Mouse (Mus musculus) stomach, postnatal 0 days (tissue): Measurements from ENCODE around the gene Nuak1. TPM values are rescaled to one million over a fixed set of nuclear protein-coding genes. Genes with fewer than 3 reads are reported as not detected.

Source experiments
- ATAC-seq: fragments of 200-750 bp; cut with Nextera tagmentation; 2 replicates; pipeline ENCODE4 v1.8.0; 2017; ENCODE audit not compliant: low FRiP score, low TSS enrichment
- DNase-seq: peaks from one replicate; pipeline ENCODE4 v3.0.0-alpha.2; 2016; ENCODE audit warnings: low spot score
- H3K27ac ChIP-seq: fragments of 300-500 bp; sonication (generic); replicated peaks from 2 replicates; pipeline ENCODE4 v1.5.1; 2014; ENCODE audit warnings: mild to moderate bottlenecking, control low read depth
- H3K27me3 ChIP-seq: fragments of 300-500 bp; sonication (generic); 2 replicates; pipeline ENCODE4 v1.6.1; 2014; ENCODE audit warnings: low read length; ENCODE audit not compliant: control insufficient read depth, insufficient read depth
- H3K36me3 ChIP-seq: fragments of 300-500 bp; sonication (generic); 2 replicates; pipeline ENCODE4 v1.6.1; 2014; ENCODE audit warnings: low read length, mixed read lengths; ENCODE audit not compliant: control insufficient read depth, insufficient read depth
- H3K4me1 ChIP-seq: fragments of 300-500 bp; sonication (generic); replicated peaks from 2 replicates; pipeline ENCODE4 v1.6.1; 2014; ENCODE audit warnings: antibody characterized with exemption; ENCODE audit not compliant: control insufficient read depth, insufficient read depth
- H3K4me2 ChIP-seq: fragments of 300-500 bp; sonication (generic); replicated peaks from 2 replicates; pipeline ENCODE4 v1.6.1; 2014; ENCODE audit warnings: low read depth, mild to moderate bottlenecking, control low read depth, moderate library complexity
- H3K4me3 ChIP-seq: fragments of 300-500 bp; sonication (generic); 2 replicates; pipeline ENCODE4 v1.5.1; 2014; ENCODE audit warnings: low read depth, low read length, control low read depth
- H3K9ac ChIP-seq: fragments of 300-500 bp; sonication (generic); 2 replicates; pipeline ENCODE4 v1.6.1; 2014; ENCODE audit warnings: mild to moderate bottlenecking, low read length, control low read depth, mixed read lengths
- H3K9me3 ChIP-seq: fragments of 300-500 bp; sonication (generic); 2 replicates; pipeline ENCODE4 v1.6.1; 2016; ENCODE audit warnings: low read length; ENCODE audit not compliant: control insufficient read depth
- CTCF ChIP-seq: IDR thresholded peaks from 2 replicates; pipeline ENCODE4 v1.5.1; 2016; ENCODE audit warnings: antibody characterized with exemption, low read depth, mild to moderate bottlenecking, moderate library complexity
- EP300 ChIP-seq: optimal IDR thresholded peaks from 2 replicates; pipeline ENCODE3; 2016; ENCODE audit warnings: antibody characterized with exemption
- WGBS: fragments of 180-500 bp; shearing (Covaris S2); extraction: QIAGEN DNeasy Blood & Tissue Kit; methylation state at CpG from one replicate; pipeline ENCODE4 v1.1.7; 2014; 5-methylcytosine and 5-hydroxymethylcytosine counted together
- polyA plus RNA-seq: library from polyadenylated mRNA; unstranded; fragments of >200 nt; fragmentation: Nextera tagmentation; extraction: Ambion mirVana; gene quantifications from 2 replicates; pipeline ENCODE4 v1.2.1, GENCODE M21; 2015

Gene Nuak1
- polyA plus RNA-seq, 1 experiment from 2014 or later, result 0.40 TPM

- H3K4me1 ChIP-seq, result peaks cover 5% of the 10 kb centered on the region; the same call in 1 of the 2 replicates
- no peak for ATAC-seq
- no peaks in the 10 kb centered on the region for H3K36me3 ChIP-seq
- H3K9ac ChIP-seq, result no peak overlapping the region
- H3K27me3 ChIP-seq, result no peaks in the 10 kb centered on the region
- H3K9me3 ChIP-seq, result no peaks in the 10 kb centered on the region
- no peak for DNase-seq
- H3K4me2 ChIP-seq, result no peak overlapping the region
- 82% methylated on average over 3 of the region's 3 CpGs for WGBS
- H3K4me3 ChIP-seq, result no peak overlapping the region
- TF ChIP-seq EP300 (no peak), CTCF (no peak)
- H3K27ac ChIP-seq, result no peak overlapping the region
These were observed 47.7 kb downstream of the Nuak1 start for GRCm38 (mm10) chr10:84392723-84393081.

- Histone ChIP-seq H3K9ac (no peak overlapping the region), H3K27me3 (no peaks in the 10 kb centered on the region), H3K4me1 (peaks cover 5% of the 10 kb centered on the region; the same call in 1 of the 2 replicates), H3K27ac (no peak overlapping the region), H3K9me3 (no peaks in the 10 kb centered on the region), H3K36me3 (no peaks in the 10 kb centered on the region), H3K4me3 (no peak overlapping the region), H3K4me2 (no peak overlapping the region)
- TF ChIP-seq CTCF (peak; percentile 57), EP300 (no peak)
- 21% methylated on average over 14 of the region's 14 CpGs for WGBS
- DNase-seq, result peak; percentile 24
- no peak for ATAC-seq
These were observed 48.2 kb downstream of the Nuak1 start for GRCm38 (mm10) chr10:84392027-84392722.

DNA sequence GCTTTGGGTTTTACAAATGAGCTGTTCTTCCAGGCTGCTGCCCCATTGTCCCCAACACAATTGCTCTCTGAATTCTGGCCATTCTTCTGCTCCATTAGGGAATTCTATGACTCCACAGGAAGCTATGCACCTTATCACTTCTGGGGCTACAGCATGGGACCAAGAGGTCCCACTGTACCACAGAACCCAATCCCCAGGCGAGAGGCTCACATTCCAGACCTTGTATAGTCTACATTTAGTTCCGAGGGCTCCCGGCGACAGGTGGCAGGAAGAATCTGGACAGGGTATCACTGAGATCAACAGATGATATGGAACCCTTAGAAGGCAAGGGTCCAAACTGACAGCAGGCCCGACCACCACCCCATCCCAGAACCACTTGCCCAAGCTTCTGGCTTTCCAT lies 50.7 kb downstream of the Nuak1 start:
- H3K27me3 ChIP-seq, result no peaks in the 10 kb centered on the region
- H3K9ac ChIP-seq, result no peak overlapping the region
- TF ChIP-seq EP300 (no peak), CTCF (no peak)
- 80% methylated on average over 5 of the region's 5 CpGs for WGBS
- H3K4me1 ChIP-seq, result peaks cover 3% of the 10 kb centered on the region; the same call in 1 of the 2 replicates
- DNase-seq (no peak), ATAC-seq (no peak)
- no peaks in the 10 kb centered on the region for H3K9me3 ChIP-seq
- H3K4me2 ChIP-seq, result no peak overlapping the region
- no peaks in the 10 kb centered on the region for H3K36me3 ChIP-seq
- no peak overlapping the region for H3K27ac ChIP-seq
- no peak overlapping the region for H3K4me3 ChIP-seq

- TF ChIP-seq CTCF, result peak; percentile 5; the same call in 1 of the 2 replicates
- no peak for TF ChIP-seq EP300
- Histone ChIP-seq H3K4me1 (peaks cover 5% of the 10 kb centered on the region; the same call in 1 of the 2 replicates), H3K9me3 (no peaks in the 10 kb centered on the region), H3K36me3 (no peaks in the 10 kb centered on the region), H3K4me3 (no peak overlapping the region), H3K4me2 (peak overlapping the region; percentile 25), H3K27me3 (no peaks in the 10 kb centered on the region), H3K27ac (no peak overlapping the region), H3K9ac (no peak overlapping the region)
- ATAC-seq (0 out of 2 replicates have a peak, but pooled peaks have one; percentile 55), DNase-seq (no peak)
- 37% methylated on average over 22 of the region's 22 CpGs for WGBS
These were observed 51.8 kb downstream of the Nuak1 start for GRCm38 (mm10) chr10:84388357-84389141.

DNA sequence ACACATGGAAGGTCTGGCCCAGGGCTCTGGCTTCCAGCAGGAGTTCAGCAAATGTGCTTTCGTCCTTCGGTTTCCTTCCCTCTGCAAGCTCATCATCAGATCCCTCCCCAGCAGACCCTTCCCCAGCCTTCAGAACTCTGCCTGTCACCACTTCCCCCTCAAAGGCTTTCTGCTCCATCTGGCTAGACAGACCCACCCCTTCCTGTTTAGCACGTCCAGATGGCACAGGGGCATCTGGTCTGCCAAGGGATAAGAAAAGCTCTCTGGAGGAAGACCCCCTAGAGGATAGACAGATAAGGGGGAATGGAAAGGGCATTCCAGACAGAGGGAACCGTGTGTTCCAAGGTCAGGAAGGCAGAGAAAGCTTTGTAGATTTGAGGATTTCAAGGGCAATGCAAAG lies 53.1 kb downstream of the Nuak1 start:
- no peak overlapping the region for H3K4me2 ChIP-seq
- TF ChIP-seq EP300, result no peak
- no peak for TF ChIP-seq CTCF
- H3K4me3 ChIP-seq, result no peak overlapping the region
- no peak overlapping the region for H3K9ac ChIP-seq
- peaks cover 5% of the 10 kb centered on the region; the same call in 1 of the 2 replicates for H3K4me1 ChIP-seq
- ATAC-seq, result no peak
- no peak overlapping the region for H3K27ac ChIP-seq
- no peak for DNase-seq
- 72% methylated on average over 4 of the region's 4 CpGs for WGBS
- H3K27me3 ChIP-seq, result no peaks in the 10 kb centered on the region
- H3K9me3 ChIP-seq, result no peaks in the 10 kb centered on the region
- H3K36me3 ChIP-seq, result no peaks in the 10 kb centered on the region
